ENCODE assay signal across 15 mouse cellular contexts in the genomic region with DNA sequence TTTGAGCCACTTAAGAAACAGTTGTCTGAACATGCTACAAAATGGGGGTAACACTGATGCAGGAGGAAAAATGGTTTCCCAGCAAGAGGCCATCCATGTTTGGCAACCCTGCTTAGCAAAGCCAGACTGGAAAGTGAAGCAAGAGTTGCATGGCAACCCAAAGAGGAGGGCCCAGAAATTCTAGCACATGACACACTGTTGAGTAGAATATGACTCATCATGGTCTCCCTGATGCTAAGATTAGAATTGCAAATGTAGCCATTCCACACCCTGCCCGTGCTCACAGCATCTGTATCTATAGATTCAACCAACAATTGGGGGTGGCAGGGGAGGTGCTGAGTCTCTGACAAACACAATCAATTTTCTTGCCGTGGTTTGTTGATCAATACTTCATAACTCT.
DNase-seq lines count a peak whose midpoint lies in the region; ATAC-seq and TF ChIP-seq lines count a peak whose summit lies in the region.
"Had no signal": no experiment of that assay in that cellular context is flagged by ENCODE, and none has a peak within 500 bp of the region (broad histone marks: within the 10 kb centered on the region; RNA-seq: fewer than 3 reads in every experiment).

No protein-coding gene starts in this region.

- WGBS in midbrain, embryonic 14.5 days, result 41% methylated on average over 2 of the region's 2 CpGs
- 51% methylated on average over 2 of the region's 2 CpGs for WGBS in midbrain, postnatal 0 days
- WGBS in neural tube, embryonic 15.5 days, result 43% methylated on average over 2 of the region's 2 CpGs

- H3K9ac ChIP-seq in midbrain, embryonic 14.5 days (replicated peaks; ENCODE audit: low read length), result no peak overlapping the region
- no peak overlapping the region for H3K9ac ChIP-seq in midbrain, postnatal 0 days (replicated peaks; ENCODE audit: low read length, poor library complexity, severe bottlenecking)
- H3K9ac ChIP-seq in neural tube, embryonic 15.5 days (replicated peaks), result no peak overlapping the region
- H3K9ac ChIP-seq: heart, embryonic 12.5 days; limb, embryonic 12.5 days; lung, embryonic 14.5 days had no signal

- DNase-seq in frontal cortex, adult 2 months (ENCODE audit: extremely low spot score in 1 of 2, low spot score in 1 of 2), result peak; percentile 59 to 66
- DNase-seq in frontal cortex, postnatal 25 days (ENCODE audit: low spot score in 2 of 2), result no peak
- no peak for DNase-seq in midbrain, embryonic 14.5 days
- no peak for DNase-seq in midbrain, postnatal 0 days (ENCODE audit: low spot score)
- DNase-seq in adipocyte (ENCODE audit: low spot score), result peak; percentile 60
- no peak for DNase-seq in gastrocnemius, postnatal 25 days
- DNase-seq in lung, postnatal 25 days (ENCODE audit: low spot score), result no peak
- DNase-seq: embryo, embryonic 11 days; kidney, postnatal 14 days; lung, embryonic 14.5 days; thymus, postnatal 36 days had no signal

- no peaks in the 10 kb centered on the region for H3K9me3 ChIP-seq in midbrain, embryonic 14.5 days (ENCODE audit: control insufficient read depth, low read length)
- no peaks in the 10 kb centered on the region for H3K9me3 ChIP-seq in midbrain, postnatal 0 days (ENCODE audit: low read length)
- no peaks in the 10 kb centered on the region for H3K9me3 ChIP-seq in neural tube, embryonic 15.5 days (replicated peaks)
- H3K9me3 ChIP-seq: heart, embryonic 12.5 days; limb, embryonic 12.5 days had no signal

- H3K4me3 ChIP-seq in midbrain, embryonic 14.5 days (replicated peaks; ENCODE audit: low read depth, low read length), result no peak overlapping the region
- H3K4me3 ChIP-seq in midbrain, postnatal 0 days (ENCODE audit: low read depth, low read length), result no peak overlapping the region
- H3K4me3 ChIP-seq in neural tube, embryonic 15.5 days (replicated peaks), result no peak overlapping the region
- H3K4me3 ChIP-seq: heart, embryonic 12.5 days; limb, embryonic 12.5 days had no signal

- no peaks in the 10 kb centered on the region for H3K36me3 ChIP-seq in midbrain, embryonic 14.5 days (ENCODE audit: control insufficient read depth, insufficient read depth, low read length)
- H3K36me3 ChIP-seq in midbrain, postnatal 0 days (ENCODE audit: insufficient read depth, low read length), result peaks cover 6% of the 10 kb centered on the region; the same call in 1 of the 2 replicates
- H3K36me3 ChIP-seq in neural tube, embryonic 15.5 days, result 0 out of 2 replicates have a peak, but pooled peaks cover 3% of the 10 kb centered on the region
- H3K36me3 ChIP-seq: heart, embryonic 12.5 days; limb, embryonic 12.5 days had no signal

- no peak overlapping the region for H3K4me2 ChIP-seq in midbrain, embryonic 14.5 days (ENCODE audit: low read length)
- H3K4me2 ChIP-seq in midbrain, postnatal 0 days (ENCODE audit: low read depth, low read length, poor library complexity, severe bottlenecking), result no peak overlapping the region
- H3K4me2 ChIP-seq in neural tube, embryonic 15.5 days, result no peak overlapping the region
- H3K4me2 ChIP-seq: heart, embryonic 12.5 days; limb, embryonic 12.5 days; lung, embryonic 14.5 days had no signal

- no peaks in the 10 kb centered on the region for H3K27me3 ChIP-seq in midbrain, embryonic 14.5 days (ENCODE audit: control insufficient read depth, insufficient read depth, low read length)
- H3K27me3 ChIP-seq in midbrain, postnatal 0 days (ENCODE audit: insufficient read depth, low read length), result no peaks in the 10 kb centered on the region
- H3K27me3 ChIP-seq in neural tube, embryonic 15.5 days (replicated peaks), result no peaks in the 10 kb centered on the region
- H3K27me3 ChIP-seq: heart, embryonic 12.5 days; limb, embryonic 12.5 days had no signal

- peak overlapping the region; percentile 28 for H3K27ac ChIP-seq in midbrain, embryonic 14.5 days (replicated peaks; ENCODE audit: low read depth, low read length)
- no peak overlapping the region for H3K27ac ChIP-seq in midbrain, postnatal 0 days (ENCODE audit: low read depth, low read length)
- peak overlapping the region; percentile 39; the same call in 1 of the 2 replicates for H3K27ac ChIP-seq in neural tube, embryonic 15.5 days (replicated peaks)
- H3K27ac ChIP-seq: limb, embryonic 12.5 days had no signal

- no peak for ATAC-seq in midbrain, embryonic 14.5 days (ENCODE audit: low FRiP score, low TSS enrichment)
- ATAC-seq in midbrain, postnatal 0 days (ENCODE audit: low FRiP score), result no peak
- ATAC-seq in neural tube, embryonic 15.5 days (ENCODE audit: low FRiP score), result no peak
- ATAC-seq: activated CD4-positive, CD25-positive, alpha-beta regulatory T cell, adult 4 months had no signal

- peaks cover 15% of the 10 kb centered on the region for H3K4me1 ChIP-seq in midbrain, embryonic 14.5 days (ENCODE audit: control insufficient read depth, insufficient read depth, low read length)
- H3K4me1 ChIP-seq in midbrain, postnatal 0 days (ENCODE audit: insufficient read depth, low read length), result no peaks in the 10 kb centered on the region
- peaks cover 12% of the 10 kb centered on the region for H3K4me1 ChIP-seq in neural tube, embryonic 15.5 days
- H3K4me1 ChIP-seq: heart, embryonic 12.5 days; limb, embryonic 12.5 days had no signal

- TF ChIP-seq CTCF in midbrain, postnatal 0 days (IDR thresholded peaks at IDR 0.05), result no peak

Comparison
In these comparisons a context has a peak if more than half of its experiments do, and no peak if none do; other contexts are left out.
1. DNase-seq: peak in frontal cortex, adult 2 months (2 of 2) and adipocyte (single experiment); none in frontal cortex, postnatal 25 days (0 of 2), midbrain, embryonic 14.5 days (single experiment), midbrain, postnatal 0 days (single experiment), gastrocnemius, postnatal 25 days (single experiment) and lung, postnatal 25 days (single experiment).